Mouse (Mus musculus): Measurements from ENCODE around the gene Olfr1505. TPM values are rescaled to one million over a fixed set of nuclear protein-coding genes. Genes with fewer than 3 reads are reported as not detected.

Olfr1505 gene
- polyA plus RNA-seq (2016; fragmentation: Nextera tagmentation; extraction: Ambion mirVana) = not detected in 2 replicates

GRCm38 (mm10) chr19:13913230-13913629 lies at the start of gene Olfr1505:
Gene Olfr1505 (plus strand): TSS chr19:13913530.
- Histone ChIP-seq H3K27me3 (no peaks in the 10 kb centered on the region), H3K9me3 (no peaks in the 10 kb centered on the region), H3K27ac (no peak within 1 kb of the TSS), H3K4me2 (replicated peaks) (no peak within 1 kb of the TSS), H3K9ac (no peak within 1 kb of the TSS), H3K4me3 (no peak within 1 kb of the TSS), H3K36me3 (no peaks in the 10 kb centered on the region), H3K4me1 (no peaks in the 10 kb centered on the region)
- no peak for ATAC-seq (ENCODE audit: insufficient number of reproducible peaks, insufficient read depth, low FRiP score, low TSS enrichment)
- 68% methylated on average over 2 of the region's 2 CpGs for WGBS

GRCm38 (mm10) chr19:13897828-13898227 lies 15.5 kb upstream of the Olfr1505 start, which contains the start of gene Olfr1504:
Gene Olfr1504 (minus strand): TSS chr19:13897928.
- Histone ChIP-seq H3K27me3 (no peaks in the 10 kb centered on the region), H3K4me2 (replicated peaks) (no peak within 1 kb of the TSS), H3K9me3 (no peaks in the 10 kb centered on the region), H3K9ac (no peak within 1 kb of the TSS), H3K36me3 (no peaks in the 10 kb centered on the region), H3K4me1 (no peaks in the 10 kb centered on the region), H3K4me3 (no peak within 1 kb of the TSS), H3K27ac (no peak within 1 kb of the TSS)
- WGBS = 74% methylated on average over 1 of the region's 1 CpGs
- ATAC-seq (ENCODE audit: insufficient number of reproducible peaks, insufficient read depth, low FRiP score, low TSS enrichment) = no peak

Other genes with a start within 250 kb of the Olfr1505 start
- gene Olfr1491, start 216.3 kb upstream of the Olfr1505 start, polyA plus RNA-seq (2016; fragmentation: Nextera tagmentation; extraction: Ambion mirVana) = not detected in 2 replicates
- not detected in 2 replicates for gene Olfr1493-ps1, start 190.3 kb upstream of the Olfr1505 start, polyA plus RNA-seq (2016; fragmentation: Nextera tagmentation; extraction: Ambion mirVana)
- gene Olfr1494, start 173.8 kb upstream of the Olfr1505 start, polyA plus RNA-seq (2016; fragmentation: Nextera tagmentation; extraction: Ambion mirVana) = not detected in 2 replicates
- not detected in 2 replicates for gene Olfr1495, start 148.9 kb upstream of the Olfr1505 start, polyA plus RNA-seq (2016; fragmentation: Nextera tagmentation; extraction: Ambion mirVana)
- not detected in 2 replicates for gene Olfr1496, start 135.7 kb upstream of the Olfr1505 start, polyA plus RNA-seq (2016; fragmentation: Nextera tagmentation; extraction: Ambion mirVana)
- gene Olfr1497, start 115.3 kb upstream of the Olfr1505 start, polyA plus RNA-seq (2016; fragmentation: Nextera tagmentation; extraction: Ambion mirVana) = not detected in 2 replicates
- gene Olfr1499, start 94.1 kb upstream of the Olfr1505 start, polyA plus RNA-seq (2016; fragmentation: Nextera tagmentation; extraction: Ambion mirVana) = not detected in 2 replicates
- gene Olfr1500, start 83.0 kb upstream of the Olfr1505 start, polyA plus RNA-seq (2016; fragmentation: Nextera tagmentation; extraction: Ambion mirVana) = 0.09 TPM in 1 of 2 replicates, not detected in the other
- gene Olfr1501, start 62.8 kb upstream of the Olfr1505 start, polyA plus RNA-seq (2016; fragmentation: Nextera tagmentation; extraction: Ambion mirVana) = not detected in 2 replicates
- gene Olfr1502, start 51.7 kb upstream of the Olfr1505 start, polyA plus RNA-seq (2016; fragmentation: Nextera tagmentation; extraction: Ambion mirVana) = not detected in 2 replicates
- gene Olfr1504, start 15.6 kb upstream of the Olfr1505 start, polyA plus RNA-seq (2016; fragmentation: Nextera tagmentation; extraction: Ambion mirVana) = not detected in 2 replicates